Mouse (Mus musculus): ENCODE measurements at regions not wholly inside any gene's neighbourhood (a gene's known extent, or its start where the extent isn't known, plus 50 kb on each side); places are given as distances from the start of the nearest gene placed in this dataset.

- WGBS = 79% methylated on average over 1 of the region's 1 CpGs
- no peaks in the 10 kb centered on the region for H3K36me3 ChIP-seq
- no peak overlapping the region for H3K9ac ChIP-seq (replicated peaks)
- no peak overlapping the region for H3K4me3 ChIP-seq
- no peak overlapping the region for H3K4me2 ChIP-seq (replicated peaks)
- H3K4me1 ChIP-seq = no peaks in the 10 kb centered on the region
- no peaks in the 10 kb centered on the region for H3K9me3 ChIP-seq
- no peak for ATAC-seq (replicated peaks)
- no peak overlapping the region for H3K27ac ChIP-seq (replicated peaks)
- H3K27me3 ChIP-seq = no peaks in the 10 kb centered on the region
Measured at GRCm38 (mm10) chr2:148320896-148321295, 74.2 kb upstream of the Sstr4 start.

- Histone ChIP-seq H3K27ac (replicated peaks) (no peak overlapping the region), H3K4me3 (no peak overlapping the region), H3K9ac (replicated peaks) (no peak overlapping the region), H3K36me3 (no peaks in the 10 kb centered on the region), H3K4me1 (no peaks in the 10 kb centered on the region), H3K4me2 (replicated peaks) (no peak overlapping the region), H3K27me3 (no peaks in the 10 kb centered on the region), H3K9me3 (no peaks in the 10 kb centered on the region)
- ATAC-seq (replicated peaks) = no peak
- WGBS = 86% methylated on average over 3 of the region's 3 CpGs
Measured at GRCm38 (mm10) chr2:148325362-148325761, 69.8 kb upstream of the Sstr4 start.

- Histone ChIP-seq H3K4me1 (no peaks in the 10 kb centered on the region), H3K27ac (replicated peaks) (no peak overlapping the region), H3K27me3 (no peaks in the 10 kb centered on the region), H3K9ac (replicated peaks) (no peak overlapping the region), H3K9me3 (no peaks in the 10 kb centered on the region), H3K4me2 (replicated peaks) (no peak overlapping the region), H3K4me3 (no peak overlapping the region), H3K36me3 (no peaks in the 10 kb centered on the region)
- no peak for ATAC-seq (replicated peaks)
- whole genome bisulfite sequencing = 77% methylated on average over 4 of the region's 4 CpGs
Measured at GRCm38 (mm10) chr2:148325854-148326387, 69.2 kb upstream of the Sstr4 start.

DNA sequence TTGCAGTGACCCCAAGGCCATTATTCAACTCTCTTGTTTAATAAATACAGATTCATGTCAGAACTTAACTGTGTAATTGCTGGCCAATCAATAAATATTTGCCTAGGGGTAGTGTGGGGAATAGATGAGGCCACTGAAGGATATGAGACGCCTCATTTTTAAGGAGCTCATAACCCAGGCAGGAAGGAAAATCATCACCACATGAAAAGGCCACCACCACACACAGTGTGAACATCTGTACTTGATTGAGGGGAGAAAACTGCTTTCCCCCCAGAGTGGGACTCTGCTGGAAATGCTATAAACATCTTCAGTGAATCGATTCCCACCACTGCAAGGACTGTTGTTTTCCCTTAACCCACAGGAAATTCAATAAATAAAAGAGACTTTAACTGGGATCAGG lies 68.7 kb upstream of the Sstr4 start:
- ATAC-seq (replicated peaks) = no peak
- H3K4me2 ChIP-seq (replicated peaks) = no peak overlapping the region
- H3K36me3 ChIP-seq = no peaks in the 10 kb centered on the region
- H3K9me3 ChIP-seq = no peaks in the 10 kb centered on the region
- 72% methylated on average over 2 of the region's 2 CpGs for WGBS
- no peak overlapping the region for H3K27ac ChIP-seq (replicated peaks)
- H3K4me1 ChIP-seq = no peaks in the 10 kb centered on the region
- no peak overlapping the region for H3K9ac ChIP-seq (replicated peaks)
- H3K4me3 ChIP-seq = no peak overlapping the region
- no peaks in the 10 kb centered on the region for H3K27me3 ChIP-seq

DNA sequence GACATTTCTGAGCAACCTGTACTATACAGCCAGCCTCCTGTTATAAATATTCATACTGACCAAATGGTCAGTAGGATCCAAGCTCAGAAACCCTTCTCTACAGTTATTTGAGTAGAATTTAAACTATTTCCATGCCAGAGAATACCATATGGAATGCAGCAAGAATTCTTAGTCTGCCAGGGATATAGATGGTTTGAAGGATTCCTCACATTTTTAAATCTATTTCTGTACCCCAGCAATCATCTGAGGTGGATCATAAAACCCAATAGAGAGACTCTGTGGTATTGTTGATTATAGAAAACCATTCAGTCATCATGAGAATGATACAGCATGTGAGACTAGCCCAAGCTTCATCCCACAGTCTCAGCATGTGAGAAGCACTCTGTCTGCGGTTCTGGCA lies 67.6 kb upstream of the Sstr4 start:
- no peaks in the 10 kb centered on the region for H3K36me3 ChIP-seq

DNA sequence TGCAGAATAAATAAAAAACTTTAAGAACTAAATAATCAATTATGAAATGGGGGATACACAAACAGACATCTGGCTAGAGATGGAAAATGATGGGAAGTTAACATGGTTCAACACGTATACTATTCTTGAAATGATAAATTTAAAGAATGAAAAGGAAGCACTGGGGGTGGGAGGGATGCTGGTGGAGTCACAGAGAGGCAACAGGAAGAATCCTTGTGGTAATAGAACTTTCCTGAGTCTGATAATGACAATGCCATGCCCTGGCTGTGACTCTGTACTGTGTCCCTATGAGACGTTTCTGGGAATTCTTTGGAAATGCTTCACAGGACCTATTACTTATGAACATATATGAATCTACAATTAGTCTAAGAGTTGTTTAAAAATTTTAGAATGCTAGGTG lies 64.8 kb upstream of the Sstr4 start:
- H3K4me1 ChIP-seq = no peaks in the 10 kb centered on the region
- ATAC-seq (replicated peaks) = no peak

More for the DNA sequence above, 67.6 kb upstream of the Sstr4 start:
- no peak overlapping the region for H3K4me3 ChIP-seq
- no peak for ATAC-seq (replicated peaks)
- 86% methylated on average over 1 of the region's 1 CpGs for WGBS
- no peak overlapping the region for H3K4me2 ChIP-seq (replicated peaks)
- no peak overlapping the region for H3K9ac ChIP-seq (replicated peaks)
- H3K9me3 ChIP-seq = no peaks in the 10 kb centered on the region
- no peaks in the 10 kb centered on the region for H3K27me3 ChIP-seq
- H3K27ac ChIP-seq (replicated peaks) = no peak overlapping the region
- no peaks in the 10 kb centered on the region for H3K4me1 ChIP-seq

DNA sequence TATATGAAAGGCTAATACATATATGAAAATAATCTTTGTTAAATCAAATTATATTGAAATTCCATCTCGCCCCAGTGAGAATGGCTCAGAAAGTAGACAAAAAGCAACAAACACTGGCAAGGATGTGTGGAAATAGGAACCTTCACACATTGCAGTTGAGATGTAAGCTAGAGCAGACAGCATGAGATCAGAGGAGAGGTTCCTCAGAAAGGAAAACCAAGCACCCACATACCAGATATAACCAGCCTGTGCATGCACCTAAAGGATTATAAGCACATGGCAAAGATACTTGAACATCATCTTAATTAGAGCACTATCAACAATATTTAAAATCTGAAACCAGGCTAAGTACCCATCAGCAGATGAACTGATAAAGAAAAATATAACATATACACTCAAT lies 60.6 kb upstream of the Sstr4 start:
- Histone ChIP-seq H3K9ac (replicated peaks) (no peak overlapping the region), H3K9me3 (no peaks in the 10 kb centered on the region), H3K27me3 (no peaks in the 10 kb centered on the region), H3K4me1 (no peaks in the 10 kb centered on the region), H3K4me2 (replicated peaks) (no peak overlapping the region), H3K36me3 (no peaks in the 10 kb centered on the region), H3K4me3 (no peak overlapping the region), H3K27ac (replicated peaks) (no peak overlapping the region)
- WGBS = 90% methylated on average over 1 of the region's 1 CpGs
- ATAC-seq (replicated peaks) = no peak

More for the DNA sequence above, 64.8 kb upstream of the Sstr4 start:
- no peaks in the 10 kb centered on the region for H3K36me3 ChIP-seq
- no peak overlapping the region for H3K27ac ChIP-seq (replicated peaks)
- H3K9me3 ChIP-seq = no peaks in the 10 kb centered on the region
- 78% methylated on average over 2 of the region's 2 CpGs for WGBS
- H3K27me3 ChIP-seq = no peaks in the 10 kb centered on the region
- no peak overlapping the region for H3K9ac ChIP-seq (replicated peaks)
- H3K4me2 ChIP-seq (replicated peaks) = no peak overlapping the region
- no peak overlapping the region for H3K4me3 ChIP-seq

- Histone ChIP-seq H3K27me3 (no peaks in the 10 kb centered on the region), H3K9me3 (no peaks in the 10 kb centered on the region), H3K4me3 (no peak overlapping the region), H3K36me3 (no peaks in the 10 kb centered on the region), H3K9ac (replicated peaks) (no peak overlapping the region), H3K4me1 (no peaks in the 10 kb centered on the region), H3K27ac (replicated peaks) (no peak overlapping the region), H3K4me2 (replicated peaks) (no peak overlapping the region)
- 85% methylated on average over 2 of the region's 2 CpGs for WGBS
- ATAC-seq (replicated peaks) = no peak
Measured at GRCm38 (mm10) chr2:148336626-148337025, 58.5 kb upstream of the Sstr4 start.

DNA sequence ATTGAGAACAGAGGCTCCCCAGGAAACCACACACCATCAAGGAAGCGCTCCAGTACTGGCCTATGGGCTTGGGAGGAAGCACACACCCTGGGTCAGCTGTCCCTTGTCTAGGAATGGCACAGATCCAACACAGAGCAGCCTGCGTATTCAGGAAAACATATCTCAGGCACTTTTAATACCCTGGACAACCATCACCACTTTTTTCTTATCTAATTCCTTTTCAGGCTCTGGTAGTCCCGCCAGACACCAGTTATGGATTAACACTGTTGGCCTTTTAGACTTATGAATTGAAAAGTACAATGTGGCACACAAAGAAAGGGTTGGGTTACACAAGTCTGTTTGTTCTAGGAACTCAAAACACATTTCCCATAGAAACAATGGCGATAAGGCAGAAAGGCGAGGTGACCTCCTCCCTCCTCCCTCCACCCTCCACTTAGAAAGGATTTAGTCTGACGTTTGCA lies 56.8 kb upstream of the Sstr4 start:
- no peaks in the 10 kb centered on the region for H3K27me3 ChIP-seq
- H3K4me2 ChIP-seq (replicated peaks) = no peak overlapping the region
- no peak for ATAC-seq (replicated peaks)
- H3K4me1 ChIP-seq = no peaks in the 10 kb centered on the region
- H3K4me3 ChIP-seq = no peak overlapping the region
- no peaks in the 10 kb centered on the region for H3K9me3 ChIP-seq
- H3K27ac ChIP-seq (replicated peaks) = no peak overlapping the region
- WGBS = 44% methylated on average over 6 of the region's 6 CpGs
- H3K36me3 ChIP-seq = no peaks in the 10 kb centered on the region
- no peak overlapping the region for H3K9ac ChIP-seq (replicated peaks)

DNA sequence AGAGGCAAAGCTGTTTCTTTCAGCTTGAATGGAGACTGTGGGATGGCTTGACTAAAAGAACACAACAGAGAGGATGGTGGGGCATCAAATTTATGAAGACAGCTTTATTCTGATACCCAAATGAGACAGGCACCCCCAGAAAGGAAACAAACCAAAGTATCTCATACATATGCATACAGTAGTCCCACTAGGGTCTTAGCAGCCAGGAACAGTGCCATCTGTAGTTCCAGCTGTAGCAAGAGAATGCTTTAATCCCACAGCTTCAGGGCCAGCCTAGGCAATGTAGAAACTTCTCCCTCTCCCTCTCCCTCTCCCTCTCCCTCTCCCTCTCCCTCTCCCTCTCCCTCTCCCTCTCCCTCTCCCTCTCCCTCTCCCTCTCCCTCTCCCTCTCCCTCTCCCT lies 56.2 kb upstream of the Sstr4 start:
- no peak overlapping the region for H3K9ac ChIP-seq (replicated peaks)
- H3K9me3 ChIP-seq = no peaks in the 10 kb centered on the region
- ATAC-seq (replicated peaks) = no peak
- no peak overlapping the region for H3K27ac ChIP-seq (replicated peaks)
- H3K4me2 ChIP-seq (replicated peaks) = no peak overlapping the region
- no peaks in the 10 kb centered on the region for H3K4me1 ChIP-seq
- no peak overlapping the region for H3K4me3 ChIP-seq
- no peaks in the 10 kb centered on the region for H3K36me3 ChIP-seq
- no peaks in the 10 kb centered on the region for H3K27me3 ChIP-seq

- WGBS = 84% methylated on average over 2 of the region's 2 CpGs
- no peak for ATAC-seq (replicated peaks)
- Histone ChIP-seq H3K4me2 (replicated peaks) (no peak overlapping the region), H3K27ac (replicated peaks) (no peak overlapping the region), H3K27me3 (no peaks in the 10 kb centered on the region), H3K4me3 (no peak overlapping the region), H3K9me3 (no peaks in the 10 kb centered on the region), H3K4me1 (no peaks in the 10 kb centered on the region), H3K36me3 (no peaks in the 10 kb centered on the region), H3K9ac (replicated peaks) (no peak overlapping the region)
Measured at GRCm38 (mm10) chr2:148344193-148344592, 51.0 kb upstream of the Sstr4 start.

Measured in forebrain, embryonic 15.5 days (tissue).